Mouse (Mus musculus) heart, postnatal 0 days (tissue): ENCODE results near the gene Olfr270.
A peak's percentile ranks its signal among the peaks of the same experiment; 100 is the strongest.

Experiments
- CTCF ChIP-seq: IDR thresholded peaks from 2 replicates; pipeline ENCODE4 v1.5.1; 2016; ENCODE audit warnings: antibody characterized with exemption, control low read depth, low read depth
- EP300 ChIP-seq: IDR thresholded peaks from 2 replicates; pipeline ENCODE4 v1.6.1; 2016; ENCODE audit warnings: antibody characterized with exemption, low read depth

GRCm38 (mm10) chr4:52985216-52985615, 20.9 kb downstream of the Olfr270 start:
- TF ChIP-seq CTCF (peak; percentile 53), EP300 (no peak)
